In genomic region chr14:27668151-27668550, GRCm38 (mm10) we compare ENCODE assay signal across 11 mouse cellular contexts.
"Had no signal": no experiment of that assay in that cellular context is flagged by ENCODE, and none has a peak within 500 bp of the region (broad histone marks: within the 10 kb centered on the region; RNA-seq: fewer than 3 reads in every experiment).

No protein-coding gene starts in this region.

- H3K4me3 ChIP-seq: left cerebral cortex, adult 2 months; limb, embryonic 10.5 days; liver, embryonic 15.5 days; midbrain, embryonic 10.5 days; neural tube, embryonic 13.5 days had no signal

- DNase-seq: lung, adult 2 months; lung, postnatal 4 days; midbrain, embryonic 14.5 days; thymus, postnatal 36 days had no signal

- H3K36me3 ChIP-seq: limb, embryonic 10.5 days; liver, embryonic 15.5 days; midbrain, embryonic 10.5 days; neural tube, embryonic 13.5 days had no signal

- ATAC-seq: lung, postnatal 0 days had no signal

- H3K9ac ChIP-seq: liver, embryonic 15.5 days; neural tube, embryonic 13.5 days had no signal

- H3K4me2 ChIP-seq: liver, embryonic 11.5 days; liver, embryonic 15.5 days; neural tube, embryonic 13.5 days had no signal

- H3K4me1 ChIP-seq: liver, embryonic 15.5 days had no signal

- H3K27ac ChIP-seq: left cerebral cortex, adult 2 months; limb, embryonic 10.5 days; liver, embryonic 15.5 days; midbrain, embryonic 10.5 days; neural tube, embryonic 13.5 days had no signal

- H3K9me3 ChIP-seq: limb, embryonic 10.5 days; liver, embryonic 15.5 days; midbrain, embryonic 10.5 days; neural tube, embryonic 13.5 days had no signal

- H3K27me3 ChIP-seq: liver, embryonic 15.5 days; neural tube, embryonic 13.5 days had no signal
